Mouse (Mus musculus): ENCODE measurements around the gene Gm15140. TPM values are rescaled to one million over a fixed set of nuclear protein-coding genes. Genes with fewer than 3 reads are reported as not detected.
"Not testable (repeated sequence)": the region's sequence is repeated elsewhere in the genome, so short reads cannot be mapped to it uniquely, and the experiment has no call there.

The Gm15140 gene
- not detected for total RNA-seq (2021)
- long read RNA-seq, experiment 1 = 0 reads
- long read RNA-seq, experiment 2 = 0 reads

DNA sequence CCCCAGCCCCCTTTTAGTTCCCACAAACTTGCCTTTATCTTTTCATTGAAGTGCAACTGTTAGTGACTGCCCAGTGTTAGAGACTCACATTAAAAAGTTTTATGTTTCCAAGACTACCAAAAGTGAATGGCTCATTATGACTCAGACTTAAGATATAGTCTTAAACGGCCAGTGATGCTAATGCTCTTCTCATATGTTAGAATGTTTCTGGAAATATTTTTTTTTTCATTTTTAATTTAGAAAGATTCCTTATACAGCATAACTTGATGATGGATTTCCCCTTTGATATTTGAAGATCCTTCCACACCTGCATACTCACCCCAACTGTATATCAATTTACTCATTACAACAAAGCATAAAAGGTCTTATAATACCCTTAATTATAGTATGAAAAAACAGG is at the start of gene Gm15140:
Gene Gm15140, minus strand, starts transcription at position 101 of the 400 bp plus-strand sequence.
- not testable (repeated sequence) for DNase-seq

Other genes with a start within 250 kb of the Gm15140 start
- not detected for gene Samt1, start 108.0 kb downstream of the Gm15140 start, total RNA-seq (2021)
- not detected for gene 4921511M17Rik, start 86.9 kb downstream of the Gm15140 start, total RNA-seq (2021)
- gene Gm10057, start 65.6 kb downstream of the Gm15140 start, total RNA-seq (2021) = not detected
- gene 4930524N10Rik, start 222.7 kb upstream of the Gm15140 start, total RNA-seq (2021) = not detected

All from gastrocnemius, postnatal 25 days (tissue).